Mouse (Mus musculus): ENCODE data around the gene 9430015G10Rik.

DNA sequence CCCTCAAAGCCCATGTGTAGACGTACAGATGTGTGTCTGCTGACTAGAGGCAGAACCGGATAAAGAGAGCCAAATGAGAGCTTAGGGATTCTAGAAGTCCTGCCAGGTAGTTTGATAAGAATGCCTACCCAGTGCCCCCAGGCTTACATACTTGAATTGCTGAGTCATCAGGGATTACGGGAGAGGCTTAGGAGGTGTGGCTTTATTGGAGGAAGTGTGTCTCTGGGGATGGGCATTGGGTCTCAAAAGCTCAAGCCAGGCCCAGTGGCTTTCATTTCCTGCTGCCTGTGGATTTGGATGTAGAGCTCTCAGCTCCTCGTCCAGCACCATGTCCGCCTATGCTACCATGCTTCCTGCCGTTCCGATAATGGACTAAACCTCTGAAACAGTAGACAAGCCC is 17.1 kb downstream of the 9430015G10Rik start:
- TF ChIP-seq CTCF (IDR thresholded peaks at IDR 0.05; ENCODE audit: borderline replicate concordance, control insufficient read depth, extremely low read depth, insufficient read depth, low read length, poor library complexity), result no peak
- TF ChIP-seq POLR2A (IDR thresholded peaks at IDR 0.05; ENCODE audit: control insufficient read depth, extremely low read depth, insufficient read depth, low read length, poor library complexity), result no peak
